Mouse (Mus musculus): ENCODE data around the gene Gm28041. TPM values are rescaled to one million over a fixed set of nuclear protein-coding genes. Genes with fewer than 3 reads are reported as not detected.

The Gm28041 gene
- polyA plus RNA-seq (2012; fragmentation: generic; extraction: Trizol) = 1 to 10 TPM in 1 of 2 experiments, under 1 TPM in 1; 0.82 to 3.3 TPM

DNA sequence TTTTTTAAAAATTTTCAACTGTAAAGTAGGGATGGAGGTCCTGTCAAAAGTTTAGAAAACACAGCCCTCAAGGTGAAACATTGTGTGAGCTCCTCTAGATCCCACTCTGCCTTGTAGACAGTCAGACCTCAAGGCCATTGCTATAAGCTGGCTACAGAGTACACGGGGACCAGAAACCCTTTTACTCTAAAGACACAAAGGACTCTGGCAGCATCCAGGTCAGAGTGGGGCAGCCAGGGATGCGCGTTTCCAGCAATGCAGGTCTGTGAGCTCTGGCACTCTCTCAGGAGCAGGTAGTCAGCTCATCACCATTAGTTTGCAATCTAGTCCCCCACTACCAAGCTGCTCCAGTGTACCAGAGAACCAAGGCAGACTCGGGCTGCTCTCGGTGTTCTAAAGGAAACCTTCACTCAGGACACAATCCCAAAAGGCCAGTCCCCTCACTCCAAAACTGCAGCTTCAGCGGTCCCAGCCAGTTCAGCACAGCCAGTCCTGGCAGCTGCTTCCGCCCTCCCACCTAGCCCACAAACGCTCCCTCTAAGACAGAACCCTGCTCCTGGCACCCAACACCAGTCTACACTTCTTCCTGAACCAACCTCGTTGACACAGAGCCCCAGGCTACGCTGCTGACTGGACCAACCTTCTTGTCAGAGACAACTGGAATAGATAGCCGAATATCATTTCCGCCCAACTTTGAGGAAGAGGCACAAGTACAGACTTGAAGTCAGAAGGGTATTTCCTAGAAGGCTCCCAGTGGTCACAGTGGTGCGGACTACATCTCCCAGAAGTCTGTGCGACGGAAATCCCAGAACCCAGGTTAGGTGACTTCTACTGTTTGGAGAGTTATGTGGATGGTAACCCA is at the start of gene Gm28041, which contains the start of gene Zfp456:
Gm28041 (minus strand) TSS at position 684 of the 862 bp plus-strand sequence.
Zfp456 (minus strand) TSS at position 761 of the 862 bp plus-strand sequence.

DNA sequence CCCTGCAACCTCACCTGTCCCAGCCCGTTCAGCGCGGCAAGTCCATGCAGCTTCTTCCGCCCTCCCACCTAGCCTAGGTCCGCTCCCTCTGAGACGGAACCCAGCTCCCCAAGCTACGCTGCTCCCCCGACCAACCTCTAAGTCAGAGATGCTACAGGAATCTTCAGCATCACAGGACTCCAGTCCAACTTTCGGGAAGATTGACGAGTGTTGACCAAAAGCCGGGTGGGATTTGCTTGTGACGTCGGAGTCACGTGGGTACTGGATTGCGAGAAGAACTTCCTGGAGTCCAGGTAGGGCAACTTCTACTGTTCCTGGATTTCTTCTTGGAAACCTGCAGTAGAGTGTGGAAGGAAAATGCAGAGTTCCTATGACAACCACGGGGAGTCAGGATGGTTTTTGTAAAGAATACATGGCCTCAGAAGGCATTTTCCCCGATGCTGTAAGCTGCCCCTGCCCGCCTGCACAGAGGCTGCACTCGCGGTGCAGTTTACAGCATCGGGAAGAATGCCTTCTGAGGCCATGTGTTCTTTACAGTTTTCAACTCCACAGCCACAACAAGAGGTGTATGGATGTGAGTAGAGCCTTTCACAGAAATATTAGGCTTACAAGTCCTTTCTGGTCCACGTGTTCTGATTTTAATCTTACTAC is 45.8 kb upstream of the Gm28041 start, which contains the start of gene Zfp459:
Zfp459 (minus strand) TSS at position 212 of the 651 bp plus-strand sequence.

DNA sequence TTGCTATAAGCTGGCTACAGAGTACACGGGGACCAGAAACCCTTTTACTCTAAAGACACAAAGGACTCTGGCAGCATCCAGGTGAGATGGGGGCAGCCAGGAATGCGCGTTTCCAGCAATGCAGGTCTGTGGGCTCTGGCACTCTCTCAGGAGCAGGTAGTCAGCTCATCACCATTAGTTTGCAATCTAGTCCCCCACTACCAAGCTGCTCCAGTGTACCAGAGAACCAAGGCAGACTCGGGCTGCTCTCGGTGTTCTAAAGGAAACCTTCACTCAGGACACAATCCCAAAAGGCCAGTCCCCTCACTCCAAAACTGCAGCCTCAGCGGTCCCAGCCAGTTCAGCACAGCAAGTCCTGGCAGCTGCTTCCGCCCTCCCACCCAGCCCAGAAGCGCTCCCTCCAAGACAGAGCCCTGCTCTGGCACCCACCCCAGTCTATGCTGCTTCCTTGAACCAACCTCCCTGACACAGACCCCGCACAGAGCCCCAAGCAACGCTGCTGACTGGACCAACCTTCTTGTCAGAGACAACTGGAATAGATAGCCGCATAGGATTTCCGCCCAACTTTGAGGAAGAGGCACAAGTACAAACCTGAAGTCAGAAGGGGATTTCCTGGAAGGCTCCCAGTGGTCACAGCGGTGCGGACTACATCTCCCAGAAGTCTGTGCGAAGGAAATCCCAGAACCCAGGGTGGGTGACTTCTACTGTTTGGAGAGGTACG is 23.8 kb upstream of the Gm28041 start, which contains the start of gene Zfp429:
Zfp429 (minus strand) TSS at position 637 of the 721 bp plus-strand sequence.

DNA sequence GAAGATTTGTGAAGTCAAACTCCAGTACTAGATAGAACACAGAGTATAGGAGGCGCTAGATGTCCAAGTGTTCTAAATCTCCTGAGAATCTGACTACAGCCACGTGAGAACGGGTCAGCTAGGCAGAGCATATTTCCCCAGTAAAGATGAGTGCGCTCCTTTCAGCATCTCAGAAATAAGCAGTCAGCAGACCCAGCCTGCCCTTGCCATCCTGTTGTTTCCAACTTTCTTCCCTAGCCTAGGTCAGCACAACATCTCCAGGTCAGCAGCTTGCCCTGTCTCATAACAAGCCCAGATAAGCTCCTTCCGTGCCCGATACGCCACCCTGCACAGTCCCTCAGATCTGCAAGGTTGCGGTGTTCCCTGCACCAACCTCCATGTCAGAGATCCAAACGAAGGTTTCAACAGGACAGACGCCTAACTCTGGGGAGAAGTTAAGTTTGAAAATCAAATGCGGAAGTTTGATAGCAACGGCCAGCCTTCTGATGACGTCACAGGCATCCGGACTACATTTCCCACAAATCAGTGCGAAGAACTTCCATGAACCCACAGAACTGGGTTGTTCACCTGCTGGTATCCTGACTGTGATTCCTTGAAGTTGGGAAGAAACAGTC is 15.3 kb downstream of the Gm28041 start, which contains the start of the genes Gm28044 and Zfp953:
Gm28044 (minus strand) TSS at position 406 of the 614 bp plus-strand sequence.
Zfp953 (minus strand) TSS at position 475 of the 614 bp plus-strand sequence.

DNA sequence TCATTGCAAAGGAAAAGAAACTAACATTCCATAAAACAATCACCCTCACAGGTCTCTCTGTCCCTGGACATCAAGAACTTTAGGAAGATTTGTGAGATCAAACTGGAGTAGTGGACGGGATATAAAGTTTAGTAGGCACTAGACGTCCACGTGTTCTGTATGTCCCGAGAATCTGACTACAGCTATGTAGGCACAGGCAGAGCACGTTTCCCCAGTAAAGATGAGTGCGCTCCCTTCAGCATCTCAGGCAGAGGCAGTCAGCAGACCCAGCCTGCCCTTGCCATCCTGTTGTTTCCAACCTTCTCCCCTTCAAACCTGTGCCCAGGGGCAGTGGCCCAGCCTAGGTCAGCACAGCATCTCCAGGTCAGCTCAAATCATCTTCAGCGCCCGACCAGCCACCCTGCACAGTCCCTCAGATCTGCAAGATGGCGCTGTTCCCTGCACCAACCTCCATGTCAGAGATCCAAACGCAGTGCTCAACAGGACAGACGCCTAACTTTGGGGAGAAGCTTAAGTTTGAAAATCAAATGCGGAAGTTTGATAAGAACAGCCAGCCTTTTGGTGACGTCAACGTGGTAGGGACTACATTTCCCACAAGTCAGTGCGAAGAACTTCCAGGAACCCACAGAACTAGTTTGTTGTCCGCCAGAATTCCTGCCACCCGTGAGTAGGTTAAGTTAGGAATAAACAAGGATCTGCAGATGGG is 43.4 kb downstream of the Gm28041 start, which contains the start of gene Zfp595:
Zfp595 (minus strand) TSS at position 552 of the 706 bp plus-strand sequence.

DNA sequence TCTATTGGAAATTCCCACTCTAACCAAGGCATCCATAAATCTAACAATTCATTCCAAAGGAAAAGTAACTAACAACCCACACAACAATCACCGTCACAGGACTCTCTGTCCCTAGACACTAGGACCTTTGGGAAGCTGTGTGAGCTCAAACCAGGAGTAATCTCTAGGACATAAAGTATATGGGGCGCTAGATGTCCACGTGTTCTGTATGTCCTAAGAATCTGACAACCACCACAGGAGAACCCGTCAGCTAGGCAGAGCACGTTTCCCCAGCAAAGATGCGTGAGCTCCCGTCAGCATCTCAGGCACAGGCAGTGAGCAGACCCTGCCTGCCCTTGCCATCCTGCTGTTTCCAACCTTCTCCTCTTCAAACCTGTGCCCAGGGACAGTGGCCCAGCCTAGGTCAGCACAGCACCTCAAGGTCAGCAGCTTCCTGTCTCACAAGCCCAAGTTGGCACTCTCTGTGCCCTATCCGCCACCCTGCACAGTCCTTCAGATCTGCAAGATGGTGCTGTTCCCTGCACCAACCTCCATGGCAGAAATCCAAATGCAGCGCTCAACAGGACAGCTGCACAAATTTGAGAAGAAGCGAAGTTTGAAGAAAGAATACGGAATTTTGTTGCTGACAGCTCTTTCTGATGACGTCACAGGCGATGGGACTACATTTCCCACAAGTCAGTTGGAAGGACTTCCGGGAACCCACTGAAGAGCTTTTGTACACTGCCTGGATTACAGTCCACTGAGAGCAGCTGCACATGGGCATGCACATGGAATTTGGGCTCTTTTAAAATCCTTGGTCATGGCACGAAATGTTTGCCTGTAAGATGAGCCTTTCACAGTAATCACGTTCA is 69.5 kb downstream of the Gm28041 start, which contains the start of gene Zfp457:
Zfp457 (minus strand) TSS at position 664 of the 851 bp plus-strand sequence.

Other genes starting within 250 kb of the Gm28041 start
- gene Rsl1, start 202.6 kb downstream of the Gm28041 start, polyA plus RNA-seq (2012; fragmentation: generic; extraction: Trizol) = under 1 TPM; 0.05 to 0.79 TPM
- gene Zfp455, start 181.2 kb downstream of the Gm28041 start, polyA plus RNA-seq (2012; fragmentation: generic; extraction: Trizol) = under 1 TPM in 1 of 2 experiments, not detected in 1; 0.31 TPM
- gene Zfp458, start 97.3 kb downstream of the Gm28041 start, polyA plus RNA-seq (2012; fragmentation: generic; extraction: Trizol) = under 1 TPM; 0.01 to 0.17 TPM
- gene Zfp457, start 69.2 kb downstream of the Gm28041 start, polyA plus RNA-seq (2012; fragmentation: generic; extraction: Trizol) = under 1 TPM in 1 of 2 experiments, not detected in 1; 0.63 TPM
- under 1 TPM; 0.06 to 0.68 TPM for gene Zfp595, start 43.2 kb downstream of the Gm28041 start, polyA plus RNA-seq (2012; fragmentation: generic; extraction: Trizol)
- gene Gm28044, start 15.2 kb downstream of the Gm28041 start, polyA plus RNA-seq (2012; fragmentation: generic; extraction: Trizol) = 1 to 10 TPM in 1 of 2 experiments, under 1 TPM in 1; 0.16 to 2.3 TPM
- under 1 TPM; 0.04 to 0.35 TPM for gene Zfp953, start 15.1 kb downstream of the Gm28041 start, polyA plus RNA-seq (2012; fragmentation: generic; extraction: Trizol)
- under 1 TPM; 0.02 to 0.30 TPM for gene Zfp456, start 77 bp upstream of the Gm28041 start, polyA plus RNA-seq (2012; fragmentation: generic; extraction: Trizol)
- 1 to 10 TPM in 1 of 2 experiments, under 1 TPM in 1; 0.19 to 3.6 TPM for gene Zfp429, start 24.1 kb upstream of the Gm28041 start, polyA plus RNA-seq (2012; fragmentation: generic; extraction: Trizol)
- gene Zfp459, start 45.7 kb upstream of the Gm28041 start, polyA plus RNA-seq (2012; fragmentation: generic; extraction: Trizol) = not detected
- gene Zfp874a, start 75.9 kb upstream of the Gm28041 start, polyA plus RNA-seq (2012; fragmentation: generic; extraction: Trizol) = 1 to 10 TPM in 1 of 2 experiments, under 1 TPM in 1; 0.05 to 1.8 TPM
- gene Zfp874b, start 108.5 kb upstream of the Gm28041 start, polyA plus RNA-seq (2012; fragmentation: generic; extraction: Trizol) = 1 to 10 TPM in 1 of 2 experiments, under 1 TPM in 1; 0.08 to 1.9 TPM
- 1 to 10 TPM in 1 of 2 experiments, under 1 TPM in 1; 0.16 to 2.1 TPM for gene Zfp58, start 124.8 kb upstream of the Gm28041 start, polyA plus RNA-seq (2012; fragmentation: generic; extraction: Trizol)
- not detected for gene Gm26965, start 150.4 kb upstream of the Gm28041 start, polyA plus RNA-seq (2012; fragmentation: generic; extraction: Trizol)
- gene Zfp87, start 150.4 kb upstream of the Gm28041 start, polyA plus RNA-seq (2012; fragmentation: generic; extraction: Trizol) = 10 to 100 TPM; 13.1 to 51.3 TPM
- under 1 TPM; 0.07 to 0.77 TPM for gene Zfp748, start 178.1 kb upstream of the Gm28041 start, polyA plus RNA-seq (2012; fragmentation: generic; extraction: Trizol)
- gene Zfp729b, start 234.0 kb upstream of the Gm28041 start, polyA plus RNA-seq (2012; fragmentation: generic; extraction: Trizol) = under 1 TPM; 0.02 to 0.58 TPM